Mouse (Mus musculus) cerebellum, adult 11 months (tissue): ENCODE results near the gene Tbc1d19.

Source experiments
- DNase-seq: peaks from one replicate; pipeline ENCODE4 v3.0.0; 2022

Gene Tbc1d19

DNA sequence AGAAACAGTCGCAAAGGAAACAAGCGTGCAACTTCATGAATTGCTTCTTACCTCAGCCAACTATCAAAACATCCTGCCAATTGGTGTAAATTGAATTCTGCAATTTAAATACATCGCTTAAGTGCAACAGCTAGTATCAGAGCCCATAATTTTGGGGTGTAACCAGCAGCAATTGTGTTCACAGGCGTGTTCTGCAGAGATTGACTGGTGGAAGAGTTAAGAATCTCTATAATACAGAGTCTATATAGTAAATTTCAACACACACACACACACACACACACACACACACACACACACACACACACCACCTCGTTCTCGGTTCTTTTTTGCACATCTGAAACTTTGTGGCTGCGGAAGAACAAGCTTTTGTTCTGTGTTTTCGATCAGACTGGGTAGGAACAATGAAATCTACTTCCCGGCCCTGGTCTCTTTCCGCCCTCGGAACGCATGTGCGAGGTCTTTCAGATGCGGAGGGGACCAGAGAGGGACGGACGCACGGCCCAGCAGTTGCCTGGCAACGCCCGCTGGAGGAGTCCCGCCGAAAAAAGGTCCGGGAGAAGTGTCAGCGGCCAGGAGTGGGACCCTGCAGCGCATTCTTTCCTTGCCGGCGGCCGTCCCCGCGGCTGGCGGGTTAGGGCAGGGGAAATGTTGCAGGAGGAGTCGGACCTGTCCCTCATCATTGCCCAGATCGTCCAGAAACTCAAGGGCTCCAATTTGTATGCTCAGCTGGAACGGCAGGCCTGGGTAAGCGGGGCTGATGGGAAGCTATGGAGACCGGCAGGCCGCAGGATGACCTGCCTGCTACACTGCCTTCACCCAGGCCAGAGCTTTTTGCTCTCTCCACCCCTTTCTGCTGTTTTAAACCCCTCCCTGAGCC lies at the start of gene Tbc1d19:
TSS of gene Tbc1d19 (plus strand) at position 492 of the 877 bp plus-strand sequence.
- DNase-seq, result peak; percentile 74

DNA sequence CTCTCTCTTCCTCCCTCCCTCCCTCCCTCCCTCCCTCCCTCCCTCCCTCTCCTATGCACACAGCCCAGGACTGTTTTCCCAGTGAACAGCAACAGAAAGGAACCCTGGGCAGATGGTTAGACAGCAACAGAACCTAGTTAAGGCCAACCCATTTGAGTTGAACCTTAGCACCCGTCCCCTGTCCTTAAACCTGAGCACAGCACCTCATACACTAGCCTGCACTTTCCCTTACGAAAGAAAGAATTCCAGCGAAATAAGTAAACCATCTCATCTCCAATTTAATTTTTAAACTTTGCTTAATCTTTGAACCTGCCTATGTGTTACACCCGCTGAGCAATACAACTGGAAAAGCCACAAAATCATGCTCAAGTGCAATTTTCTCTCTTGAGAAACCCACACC lies 49.5 kb upstream of the Tbc1d19 start:
- no peak for DNase-seq

DNA sequence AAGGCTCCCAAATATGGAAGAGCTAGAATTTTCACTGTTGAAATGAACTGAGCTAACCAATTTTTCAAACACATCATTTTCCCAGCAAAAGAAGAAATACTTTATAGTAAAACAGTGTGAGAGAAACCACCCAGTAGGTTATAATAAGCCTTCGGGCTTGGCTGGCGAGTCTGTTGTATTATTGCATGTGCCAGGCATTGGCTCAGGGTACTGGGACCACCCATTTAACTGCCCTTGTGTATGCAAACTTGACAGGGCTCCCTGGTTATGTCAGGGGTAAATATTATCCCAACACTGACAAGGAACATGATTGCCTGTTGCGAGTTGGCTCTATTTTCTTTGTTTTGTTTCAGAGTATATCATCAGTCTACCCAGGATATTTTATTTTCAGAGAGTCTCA lies 48.5 kb upstream of the Tbc1d19 start:
- no peak for DNase-seq

DNA sequence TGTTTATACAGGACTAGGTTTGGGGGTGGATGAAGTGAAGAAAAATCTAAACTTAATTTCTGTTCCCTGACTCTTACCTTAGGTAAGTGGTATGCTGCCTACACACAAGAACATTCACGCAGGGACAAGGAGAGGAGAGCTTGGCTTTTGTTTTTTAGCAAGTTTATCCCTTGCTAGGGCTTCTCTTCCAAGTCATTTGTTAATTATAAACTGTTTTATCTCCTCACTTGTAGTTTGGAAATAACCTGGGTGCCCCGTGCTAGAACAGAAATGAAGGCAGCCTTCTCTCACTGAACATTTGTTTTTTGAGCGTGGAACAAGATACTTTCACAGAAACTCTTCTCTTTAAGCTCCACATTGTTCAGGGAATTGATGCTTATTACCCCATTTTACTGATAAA lies 48.1 kb upstream of the Tbc1d19 start:
- DNase-seq, result no peak

DNA sequence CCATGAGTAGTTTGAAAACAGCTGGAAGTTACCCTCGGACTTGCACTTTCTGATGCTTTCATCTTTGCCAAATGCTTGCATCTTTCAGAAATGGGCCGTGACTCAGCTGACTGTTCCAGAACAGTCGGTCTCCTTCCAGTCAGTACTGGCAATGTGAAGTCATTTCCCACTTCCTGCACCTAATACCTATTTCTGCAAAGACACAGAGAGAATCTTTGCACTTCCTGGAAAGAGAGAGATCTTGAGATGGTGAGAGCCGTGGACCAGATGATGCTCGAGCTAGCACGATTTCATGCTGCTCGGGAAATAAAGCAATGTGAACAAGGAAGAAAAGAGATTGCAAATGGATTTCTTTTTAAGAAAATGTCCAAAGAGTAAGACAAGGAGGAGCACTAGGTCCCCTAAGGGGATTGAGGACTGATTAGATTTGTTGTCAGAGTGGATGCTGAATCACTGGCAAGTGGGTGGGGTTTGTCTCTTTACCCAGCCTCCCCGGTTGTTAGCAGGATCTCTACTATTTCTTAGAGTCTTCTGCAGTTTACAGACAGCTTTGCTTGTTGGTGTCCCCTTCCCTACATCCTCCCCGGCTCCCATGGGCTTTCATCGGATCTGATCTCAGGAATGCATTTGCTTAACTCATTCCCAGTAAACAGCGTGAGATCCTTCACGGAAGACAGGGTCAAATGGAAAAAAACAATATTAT lies 24.4 kb upstream of the Tbc1d19 start:
- DNase-seq, result no peak

DNA sequence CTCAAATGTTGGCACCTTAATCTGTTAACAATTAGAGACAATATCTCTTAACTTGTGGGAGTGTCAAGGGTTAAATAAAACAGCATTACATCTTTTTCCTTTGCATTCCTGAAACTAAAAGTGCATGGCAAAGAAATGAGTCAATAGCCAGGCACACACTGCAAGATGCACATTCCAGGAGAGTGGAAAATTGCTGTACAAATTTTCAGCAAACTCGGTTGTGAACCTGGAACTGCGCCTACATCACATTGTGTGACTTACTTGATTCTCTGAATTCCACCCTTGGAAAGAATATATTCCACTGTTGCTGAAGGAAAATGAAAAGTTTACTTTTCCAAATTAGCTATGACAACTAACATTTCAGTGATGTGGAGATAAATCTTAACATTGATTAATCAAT lies 8.0 kb upstream of the Tbc1d19 start:
- no peak for DNase-seq

DNA sequence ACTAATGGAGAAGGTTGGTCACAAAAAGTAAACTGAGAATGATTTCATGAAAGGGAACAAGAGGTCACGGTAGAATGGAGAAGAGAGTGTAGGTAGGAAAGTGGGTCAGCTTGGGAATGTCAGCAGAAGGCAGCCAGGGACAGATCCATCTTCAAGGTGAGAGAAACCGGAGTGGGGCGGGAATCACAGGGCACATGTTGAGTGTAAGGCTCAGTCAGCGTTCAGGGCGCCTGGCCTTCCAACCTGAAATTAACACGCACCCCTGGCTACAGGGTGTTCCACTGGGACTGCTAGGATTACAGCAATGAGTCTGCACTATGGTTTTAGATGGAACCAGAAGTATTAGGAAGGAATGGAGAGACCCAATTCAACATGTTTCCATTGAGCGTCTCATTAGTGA lies 10.3 kb downstream of the Tbc1d19 start:
- no peak for DNase-seq

DNA sequence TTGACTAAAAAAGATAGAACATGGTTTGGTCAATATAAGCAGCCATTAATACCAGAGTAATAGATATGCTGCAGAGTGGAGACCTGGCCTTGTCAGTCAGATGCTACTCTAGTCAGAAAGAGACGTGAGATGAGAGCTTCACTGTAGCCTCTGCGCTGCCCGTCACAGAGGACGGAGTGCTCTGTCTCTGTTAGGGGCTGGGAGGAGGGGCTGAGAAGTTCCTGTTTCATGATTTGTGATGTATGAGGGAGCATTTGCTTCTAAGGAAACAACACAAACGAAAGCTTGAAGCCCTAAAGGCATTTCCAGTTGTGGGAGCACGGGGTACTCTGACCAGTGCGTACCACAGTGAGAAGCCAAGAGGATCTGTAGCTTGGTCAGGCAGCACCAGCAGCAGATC lies 16.5 kb downstream of the Tbc1d19 start:
- DNase-seq, result no peak

DNA sequence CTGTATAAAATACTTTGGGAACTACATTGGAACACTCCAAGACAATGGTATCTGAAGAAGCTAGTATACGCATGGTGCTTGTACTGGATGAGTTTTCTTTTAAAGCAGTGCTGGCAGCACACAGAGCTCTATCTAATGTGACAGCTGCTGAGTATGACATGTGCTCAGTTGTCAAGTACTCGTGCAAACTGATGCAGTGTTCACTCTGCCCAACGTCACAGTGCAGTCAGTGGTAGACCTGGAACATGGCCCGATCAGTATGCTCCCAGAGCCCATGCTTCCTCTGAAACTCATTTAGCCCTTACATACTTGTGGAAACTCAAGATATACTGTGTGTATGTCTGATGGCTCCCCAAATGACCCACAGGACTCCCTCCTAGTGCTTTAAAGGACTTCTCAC lies 25.1 kb downstream of the Tbc1d19 start:
- DNase-seq, result no peak

DNA sequence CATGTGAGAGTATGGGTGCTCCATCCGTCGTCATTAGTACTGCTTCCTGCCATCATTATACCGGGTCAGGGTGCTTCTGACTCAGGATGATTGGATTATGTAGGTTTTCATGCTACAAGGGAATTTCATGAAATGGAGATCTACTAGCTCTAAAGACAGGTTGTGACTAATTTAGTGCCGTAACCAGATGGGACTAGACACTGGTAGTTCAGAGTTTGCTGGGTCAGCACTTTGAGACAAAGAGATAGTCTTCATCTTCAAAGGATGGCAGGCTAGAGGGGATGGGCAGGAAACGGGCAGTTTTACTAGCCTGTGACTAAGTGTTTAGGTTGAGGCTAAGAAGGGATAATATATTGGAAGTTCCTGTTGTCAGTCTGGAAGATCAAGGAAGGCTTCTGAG lies 31.9 kb downstream of the Tbc1d19 start:
- DNase-seq, result no peak

DNA sequence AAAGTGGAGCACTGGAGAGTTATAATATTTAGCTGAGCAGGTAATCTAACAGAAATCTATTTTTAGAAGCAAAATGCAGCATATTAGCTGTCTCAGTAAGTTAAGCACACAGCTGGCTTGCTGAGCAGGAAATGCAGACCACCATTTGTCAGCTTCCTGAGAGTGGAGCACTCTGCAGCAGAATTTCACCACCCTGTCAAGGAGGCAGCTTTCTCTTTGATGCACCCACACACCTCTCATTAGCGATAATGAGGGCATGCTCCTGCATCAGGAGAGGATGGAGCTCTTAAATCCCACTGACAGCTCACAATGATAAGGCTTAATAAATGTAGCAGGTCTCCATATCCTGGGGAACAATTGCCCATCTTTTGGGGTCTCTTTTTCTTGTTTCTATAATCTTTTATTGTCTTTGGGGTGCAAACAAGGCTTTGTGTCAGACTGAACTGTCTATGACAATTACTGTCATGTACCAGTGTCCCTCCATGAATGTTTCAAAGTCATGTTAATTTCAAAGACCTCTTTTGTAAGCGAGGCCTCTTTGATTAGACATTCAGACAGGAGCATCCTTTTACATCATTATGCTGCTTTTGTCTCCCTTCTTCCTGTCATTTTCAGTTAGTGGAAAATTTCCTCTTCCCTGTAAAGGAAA lies 39.0 kb downstream of the Tbc1d19 start:
- DNase-seq, result no peak

DNA sequence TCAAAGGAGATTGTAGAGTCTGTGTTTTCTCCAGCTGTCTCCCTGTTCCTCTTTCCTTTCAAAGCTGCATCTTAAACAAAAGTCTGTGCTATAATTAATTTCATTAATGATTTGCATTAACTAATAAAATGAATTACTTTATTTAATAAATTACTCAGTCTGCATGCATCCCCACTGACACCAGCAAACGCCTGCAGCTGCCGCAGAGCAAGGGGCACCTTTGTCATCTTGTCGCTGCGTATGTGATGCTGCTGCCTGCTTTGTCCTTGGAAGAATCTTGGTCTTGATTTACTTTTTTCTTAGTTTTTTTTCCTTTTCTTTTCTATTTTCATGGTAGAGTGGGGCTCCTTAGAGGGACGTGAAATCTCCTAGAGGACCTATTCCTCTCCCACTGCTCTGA lies 43.2 kb downstream of the Tbc1d19 start:
- DNase-seq, result no peak

DNA sequence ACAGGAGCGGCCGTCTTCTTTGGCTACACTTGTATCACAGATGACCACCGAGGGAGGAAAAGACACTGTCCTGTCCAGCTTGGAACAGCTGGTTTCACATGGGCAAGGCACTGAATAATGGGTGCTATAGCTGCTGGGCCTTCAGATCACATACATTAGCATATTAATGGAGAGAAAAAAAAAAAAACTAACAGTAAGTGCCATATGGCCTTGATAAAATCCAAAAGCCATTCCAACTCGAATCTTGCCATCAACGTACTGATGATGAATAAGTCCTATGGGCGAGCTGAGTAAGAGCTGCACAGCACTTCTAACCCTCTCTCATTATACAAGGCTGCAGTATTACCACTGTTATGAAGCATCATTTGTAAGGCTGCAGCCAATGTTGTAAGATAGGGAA lies 45.2 kb downstream of the Tbc1d19 start:
- no peak for DNase-seq

DNA sequence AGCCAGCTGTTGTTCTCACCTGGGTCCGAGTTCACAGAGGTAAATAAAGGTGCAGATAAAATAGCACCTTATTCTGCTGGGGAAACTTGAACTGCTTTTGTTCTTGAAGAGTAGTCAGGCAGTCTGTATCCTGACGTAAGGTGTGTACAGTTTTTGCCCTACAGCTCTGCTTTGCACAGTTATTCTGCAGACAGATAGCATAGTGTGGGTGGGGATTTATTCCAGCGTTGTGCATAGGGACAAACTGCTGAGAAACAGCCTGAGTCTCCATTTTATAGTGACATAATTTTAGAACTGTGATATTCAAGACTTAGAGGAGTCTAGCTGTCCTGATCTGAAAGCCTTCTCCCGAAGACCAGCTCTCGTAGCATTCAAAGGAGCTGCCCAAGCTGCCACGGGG lies 46.6 kb downstream of the Tbc1d19 start:
- no peak for DNase-seq

DNA sequence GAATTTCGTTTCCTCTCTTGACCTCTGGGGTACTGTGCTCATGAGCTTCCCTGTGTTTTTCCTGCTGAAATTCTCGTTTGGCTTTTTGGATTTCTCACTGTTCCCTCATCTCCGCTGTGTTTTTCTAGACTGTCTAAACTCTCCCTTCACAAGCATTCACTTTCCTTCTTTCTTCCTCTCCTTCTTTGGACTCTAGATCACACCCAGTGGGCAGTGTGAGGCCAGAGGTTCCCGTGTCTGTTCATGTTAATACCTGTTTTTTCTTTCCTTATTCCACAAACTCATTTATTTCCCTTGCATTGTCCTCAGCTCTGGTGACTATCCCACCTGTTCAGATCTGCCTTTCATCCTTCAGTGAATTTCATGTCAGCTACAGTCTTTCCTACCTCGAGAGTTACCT lies 55.7 kb downstream of the Tbc1d19 start:
- no peak for DNase-seq

DNA sequence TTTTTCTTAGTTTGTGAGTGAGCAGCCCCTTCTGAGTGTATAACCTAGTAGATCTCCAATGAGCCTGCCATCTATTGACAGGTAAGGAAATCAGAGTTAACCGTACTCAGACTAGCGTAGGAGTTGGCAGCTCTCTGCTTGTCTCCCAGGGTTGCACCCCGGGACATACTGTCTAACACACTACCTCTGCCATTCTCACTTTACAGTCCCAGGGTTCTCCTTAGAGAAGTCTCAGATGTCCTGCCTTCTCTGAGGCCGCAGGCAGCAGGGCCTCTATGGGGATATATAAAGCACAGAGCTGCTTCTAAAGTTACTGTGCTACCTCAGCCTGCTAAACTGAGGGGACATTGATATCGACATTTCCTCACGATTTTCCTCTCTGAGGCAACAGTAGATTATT lies 56.6 kb downstream of the Tbc1d19 start:
- DNase-seq, result no peak

DNA sequence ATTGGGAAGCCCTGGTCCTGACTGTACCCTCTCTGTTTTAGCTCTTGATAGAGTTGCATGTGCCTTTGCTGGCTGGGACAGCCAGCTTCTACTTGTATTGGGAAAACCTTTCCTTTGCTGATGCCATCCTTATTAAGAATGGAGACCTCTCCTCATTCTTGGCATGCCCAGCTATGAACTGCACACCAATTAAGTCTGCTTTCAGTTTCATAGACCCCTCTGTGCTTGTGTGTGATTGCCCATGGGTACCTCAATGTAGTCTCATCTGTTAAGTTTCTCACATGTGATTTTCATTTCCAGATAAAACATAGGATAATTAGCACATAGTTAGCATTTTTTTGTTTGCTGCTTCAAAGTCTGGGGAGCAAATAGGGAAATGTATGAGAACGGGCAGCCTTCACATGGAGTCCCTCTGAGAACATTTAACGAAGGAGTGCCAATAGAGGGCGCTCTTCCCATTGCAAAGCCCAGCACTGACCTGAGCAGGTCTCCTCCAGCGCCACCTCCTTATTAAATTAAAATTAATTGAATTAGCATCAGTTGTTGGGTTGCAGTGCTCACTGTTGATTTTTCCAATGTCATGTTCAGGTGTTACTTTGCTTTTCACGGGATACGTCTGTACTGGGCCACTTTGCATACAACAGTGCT lies 62.4 kb downstream of the Tbc1d19 start:
- peak; percentile 41 for DNase-seq

DNA sequence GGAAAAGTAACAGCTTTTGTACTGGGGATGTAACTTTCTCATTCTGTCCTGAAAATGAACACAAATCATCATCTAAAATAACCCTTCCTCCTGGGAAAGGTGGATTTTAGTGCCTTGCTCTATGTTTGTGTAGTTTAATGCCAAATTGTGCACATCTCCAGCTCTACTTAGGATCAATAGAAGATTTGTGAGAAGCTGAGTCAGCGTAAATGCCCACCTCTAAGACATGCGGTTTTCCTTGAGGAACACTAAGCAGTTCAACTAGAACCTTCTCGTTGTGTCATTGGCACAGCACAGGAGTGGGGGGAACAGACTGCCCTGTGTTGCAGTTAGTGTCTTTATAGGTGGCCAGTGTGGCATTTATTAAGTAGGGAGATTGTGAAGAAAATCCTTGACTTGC lies 65.6 kb downstream of the Tbc1d19 start:
- DNase-seq, result no peak

DNA sequence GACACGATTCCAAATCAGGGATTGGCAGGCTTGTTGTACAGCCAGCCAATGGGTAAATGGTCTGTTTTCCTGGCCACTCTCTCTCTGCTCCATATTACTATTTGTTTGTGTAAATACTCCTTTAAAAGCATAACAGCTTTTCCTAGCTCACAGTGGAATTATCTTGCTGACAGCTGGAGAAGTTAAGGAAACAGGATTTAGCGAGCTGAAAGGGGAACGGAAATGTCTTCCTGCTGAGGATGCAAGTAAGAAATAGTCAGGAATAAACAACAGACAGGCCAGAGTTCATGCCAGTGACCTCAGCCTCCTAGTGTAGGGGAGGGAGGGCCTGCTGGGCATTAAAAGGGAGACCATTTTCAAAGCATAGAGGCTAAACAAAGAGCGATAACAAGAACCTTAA lies 71.3 kb downstream of the Tbc1d19 start:
- DNase-seq, result no peak

DNA sequence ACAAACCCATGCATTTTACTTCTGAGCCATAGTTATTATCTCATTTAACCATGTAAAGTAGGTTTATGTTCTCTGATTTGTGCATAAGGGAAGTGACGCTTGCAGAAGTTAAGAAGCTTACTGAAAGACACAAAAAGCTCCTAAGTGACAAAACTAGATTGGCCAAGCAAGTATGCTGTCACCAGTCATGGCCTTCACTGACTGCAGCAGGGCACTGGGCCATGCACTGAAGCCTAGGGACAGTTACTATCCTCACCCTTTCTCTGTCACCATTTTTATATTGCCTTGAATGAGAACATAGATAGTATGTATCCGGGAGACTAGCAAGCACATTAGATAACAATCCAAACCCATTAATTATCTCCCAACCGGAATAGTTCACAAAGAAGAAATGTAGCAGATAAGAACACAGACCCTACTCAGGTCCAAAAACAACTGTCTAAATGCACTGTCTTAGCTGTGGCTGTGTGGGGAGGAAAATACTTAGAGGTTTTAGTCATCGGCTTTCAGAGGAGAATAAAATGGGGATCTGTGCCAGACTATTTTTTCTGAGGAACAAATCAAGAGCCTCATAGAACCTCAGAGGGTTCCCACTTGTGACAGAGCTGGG lies 72.1 kb downstream of the Tbc1d19 start:
- DNase-seq, result no peak

DNA sequence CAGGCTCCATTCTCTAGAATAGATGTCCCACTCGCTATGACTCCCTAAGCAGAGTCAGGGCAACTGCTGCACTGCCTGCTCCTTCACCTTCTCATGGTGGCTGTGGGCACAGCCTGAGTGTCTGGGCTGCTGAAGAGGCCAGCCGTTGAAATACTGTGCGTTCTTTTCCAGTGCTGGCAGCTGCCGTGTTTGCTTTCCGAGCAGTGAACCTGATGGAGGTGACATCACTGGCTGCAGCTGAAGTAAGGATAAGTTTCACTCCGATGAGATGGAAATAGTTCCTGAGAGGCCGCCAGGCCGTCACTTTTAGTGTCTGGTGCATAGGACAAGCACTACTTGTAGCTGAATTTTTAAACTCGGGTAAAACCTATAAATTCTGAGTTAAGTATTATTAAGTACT lies 92.0 kb downstream of the Tbc1d19 start:
- DNase-seq, result no peak

DNA sequence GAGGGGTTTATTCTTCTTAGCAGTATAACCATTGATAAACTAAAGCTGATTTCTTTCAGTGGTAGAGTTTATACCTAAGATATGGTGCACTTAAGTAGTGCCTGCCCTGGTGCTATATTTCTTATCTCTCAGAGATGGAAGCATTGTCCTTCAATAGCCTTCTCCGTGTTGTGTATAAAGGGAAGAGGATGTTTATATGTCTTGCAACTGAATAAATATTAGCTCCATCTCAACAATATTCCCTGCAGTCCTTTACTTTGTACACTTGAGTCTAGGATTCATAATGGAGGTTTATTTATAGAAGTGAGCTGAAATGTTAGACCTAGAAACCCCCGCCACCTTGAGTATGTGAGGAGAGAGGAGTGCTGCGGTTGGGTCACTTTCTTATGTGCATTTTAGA lies 93.4 kb downstream of the Tbc1d19 start:
- no peak for DNase-seq

DNA sequence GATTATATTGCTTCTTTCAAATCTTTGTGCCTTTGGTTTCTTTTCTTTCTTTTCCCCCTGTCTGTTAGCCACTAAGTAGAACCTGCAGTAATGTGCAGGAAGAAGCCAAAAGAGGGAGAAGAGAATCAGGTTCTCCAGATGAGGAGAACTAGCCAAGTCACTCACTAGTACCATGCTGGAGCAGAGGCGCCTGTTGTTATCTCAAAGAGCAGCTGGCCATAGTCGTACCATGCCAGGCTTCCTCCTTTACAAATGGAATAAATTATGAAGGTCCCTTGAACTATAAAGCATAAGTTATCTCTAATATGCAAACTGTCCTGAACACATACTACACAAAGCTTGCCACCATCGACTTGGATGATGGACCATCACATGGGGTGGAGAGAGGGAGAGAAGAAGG lies 99.8 kb downstream of the Tbc1d19 start:
- DNase-seq, result no peak
